Mouse (Mus musculus) mesoderm, embryonic 11.5 days (tissue): ENCODE measurements around the gene Timm13.

ENCODE experiments used
- DNase-seq: peaks from one replicate; pipeline ENCODE4 v3.0.0-alpha.2; 2012; ENCODE audit warnings: low read depth, low spot score

Timm13 gene

DNA sequence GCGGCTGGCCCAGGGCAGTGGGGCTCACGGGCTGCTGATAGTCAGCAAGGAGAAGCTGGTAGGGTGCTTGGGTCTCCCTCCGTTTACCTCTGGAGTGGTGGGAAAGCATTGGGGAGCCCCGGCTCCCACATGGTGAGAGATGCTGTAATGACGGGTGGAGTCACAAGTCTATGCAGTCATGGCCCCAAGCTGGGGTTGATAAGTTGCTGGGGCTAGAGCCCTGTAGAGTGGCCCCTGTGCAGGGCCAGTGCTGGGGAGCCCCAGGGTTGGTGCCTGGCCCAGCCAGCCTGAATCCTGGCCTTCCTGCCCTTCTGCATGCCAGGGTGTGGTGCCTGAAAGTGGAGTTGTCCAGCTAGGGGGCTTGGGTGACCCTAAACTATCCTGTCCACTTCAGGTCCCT lies 38.5 kb downstream of the Timm13 start:
- DNase-seq = no peak

DNA sequence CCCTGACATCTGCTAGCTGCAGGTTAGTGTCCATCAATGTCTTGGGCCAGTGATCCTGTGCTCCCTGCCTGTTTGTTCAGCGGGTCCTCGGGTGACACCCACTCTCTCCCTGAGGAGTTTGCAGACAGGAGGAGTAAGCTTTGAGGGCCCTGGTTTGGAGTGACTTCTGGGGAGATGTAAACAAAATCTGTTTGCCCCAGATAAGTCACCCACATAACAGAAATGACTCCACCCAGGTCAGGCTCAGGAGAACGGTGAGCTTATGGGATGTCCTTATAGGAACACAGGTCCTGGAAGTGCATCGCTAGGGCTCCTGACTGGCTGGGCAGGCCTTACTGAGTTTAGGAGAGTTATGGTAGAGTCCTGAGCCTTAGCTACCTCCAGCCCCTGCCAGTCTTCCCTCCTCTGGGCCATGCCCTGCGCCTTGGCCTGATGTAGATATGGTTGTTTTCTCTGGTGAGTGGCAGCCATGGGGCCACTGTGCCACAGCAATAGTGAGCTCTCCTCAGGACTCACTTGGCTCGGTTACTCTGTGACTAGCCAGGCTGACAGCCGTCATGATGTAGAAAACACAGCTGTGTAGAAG lies 42.3 kb downstream of the Timm13 start:
- no peak for DNase-seq

GRCm38 (mm10) chr10:80857848-80858247 lies 42.9 kb downstream of the Timm13 start:
- no peak for DNase-seq

DNA sequence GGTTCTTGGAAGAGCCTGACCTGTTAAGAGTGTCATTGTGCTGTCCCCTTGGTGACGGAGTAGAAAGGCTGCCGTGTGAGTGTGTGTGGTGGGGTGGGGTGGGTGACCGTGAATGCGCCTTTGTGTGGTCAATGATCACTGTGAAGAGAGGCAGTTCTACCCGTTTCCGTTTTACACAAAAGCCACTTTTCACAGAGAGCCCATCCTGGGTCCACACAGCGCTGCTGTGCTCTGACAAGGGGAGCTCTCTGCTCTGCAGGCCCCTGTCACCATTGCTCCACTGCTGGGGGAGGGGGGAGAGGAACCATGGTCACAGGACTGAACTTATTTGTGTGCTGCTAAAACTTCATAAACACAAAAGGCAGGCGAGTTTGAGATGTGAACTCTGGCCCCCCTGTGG lies 43.4 kb downstream of the Timm13 start:
- no peak for DNase-seq

DNA sequence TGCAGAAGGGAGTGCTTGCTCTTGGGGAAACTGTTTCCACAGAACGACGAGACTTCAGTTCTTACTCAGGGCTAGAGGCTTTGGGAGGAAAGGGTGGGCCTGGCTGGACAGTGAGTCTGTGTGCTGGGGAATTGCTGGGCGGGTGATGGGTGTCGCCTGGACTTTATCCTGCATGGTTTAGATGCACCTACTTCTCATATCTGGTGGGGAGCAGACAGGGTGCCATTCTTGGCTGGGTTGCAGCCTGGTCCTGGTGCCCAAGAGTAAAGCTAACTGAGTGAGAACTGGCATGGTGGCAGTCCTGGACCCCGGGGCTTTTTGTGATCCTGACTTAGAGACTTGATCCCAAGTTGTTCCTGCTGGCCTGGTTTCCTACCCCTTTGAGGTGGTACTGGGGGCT lies 43.9 kb downstream of the Timm13 start:
- DNase-seq = no peak

DNA sequence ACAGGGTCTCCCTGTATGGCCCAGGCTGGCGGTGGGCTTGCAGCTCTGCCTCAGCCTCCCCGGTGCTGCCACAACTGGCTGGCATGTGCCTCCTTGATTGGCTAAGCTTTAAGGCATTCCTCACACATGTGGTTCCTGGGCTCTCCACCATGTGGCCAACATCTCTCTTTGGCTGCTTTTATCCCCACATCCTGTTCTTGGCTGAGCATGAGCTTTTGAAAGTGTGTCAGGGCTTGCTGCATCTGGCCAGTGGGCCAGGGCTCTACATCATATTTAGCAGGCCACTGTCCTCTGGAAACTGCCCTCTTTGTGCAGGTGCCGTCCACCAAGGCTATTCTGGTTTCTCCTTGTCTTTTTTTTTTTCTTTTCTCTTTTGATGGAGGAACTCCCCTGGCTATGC lies 44.5 kb downstream of the Timm13 start:
- DNase-seq = peak; percentile 43

DNA sequence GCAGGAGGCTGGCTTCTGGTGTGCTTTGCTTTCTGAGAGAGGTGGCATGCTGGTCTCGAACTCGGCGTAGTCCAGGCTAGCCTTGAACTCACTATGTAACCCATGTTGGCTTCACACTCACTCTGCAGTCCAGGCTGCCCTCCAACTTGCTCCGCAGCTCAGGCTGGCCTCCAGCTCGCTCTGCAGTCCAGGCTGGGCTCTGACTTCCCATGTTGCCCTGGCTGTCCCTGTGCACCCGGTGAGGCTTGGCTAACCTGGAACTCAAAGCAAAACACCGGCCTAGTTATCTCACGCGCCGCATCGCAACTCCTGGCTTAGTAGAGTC lies 45.1 kb downstream of the Timm13 start:
- DNase-seq = no peak

GRCm38 (mm10) chr10:80854913-80855748 lies 45.6 kb downstream of the Timm13 start, which contains the start of the genes Lsm7 and Sppl2b:
Gene Lsm7, minus strand, starts transcription at chr10:80855209.
Gene Sppl2b, plus strand, starts transcription at chr10:80855275.
- DNase-seq = peak; percentile 98
